Mouse (Mus musculus): ENCODE measurements around the gene Dph1. TPM values are rescaled to one million over a fixed set of nuclear protein-coding genes. Genes with fewer than 3 reads are reported as not detected.

The Dph1 gene
- polyA plus RNA-seq, 1 experiment from 2014 or later = 17.3 TPM

GRCm38 (mm10) chr11:75166861-75167642 is 24.0 kb downstream of the Dph1 start:
- Histone ChIP-seq H3K4me2 (peak overlapping the region; percentile 24), H3K9me3 (ENCODE audit: control insufficient read depth, low read length) (no peaks in the 10 kb centered on the region), H3K4me3 (ENCODE audit: low read depth, low read length) (peak overlapping the region; percentile 15), H3K27me3 (ENCODE audit: control insufficient read depth, insufficient read depth, low read length) (peaks cover 85% of the 10 kb centered on the region), H3K27ac (ENCODE audit: low read depth, low read length) (no peak overlapping the region), H3K36me3 (ENCODE audit: control insufficient read depth, insufficient read depth, low read length) (no peaks in the 10 kb centered on the region), H3K4me1 (ENCODE audit: control insufficient read depth, insufficient read depth, low read length) (peaks cover 35% of the 10 kb centered on the region), H3K9ac (ENCODE audit: low read length) (no peak overlapping the region)
- ATAC-seq (ENCODE audit: low FRiP score) = no peak
- WGBS = 1% methylated on average over 64 of the region's 68 CpGs
- DNase-seq (ENCODE audit: low spot score, missing footprints) = peak; percentile 93

GRCm38 (mm10) chr11:75166193-75166842 is 24.7 kb downstream of the Dph1 start:
- Histone ChIP-seq H3K27ac (ENCODE audit: low read depth, low read length) (no peak overlapping the region), H3K36me3 (ENCODE audit: control insufficient read depth, insufficient read depth, low read length) (no peaks in the 10 kb centered on the region), H3K9ac (ENCODE audit: low read length) (no peak overlapping the region), H3K27me3 (ENCODE audit: control insufficient read depth, insufficient read depth, low read length) (peaks cover 78% of the 10 kb centered on the region), H3K4me1 (ENCODE audit: control insufficient read depth, insufficient read depth, low read length) (peaks cover 32% of the 10 kb centered on the region), H3K9me3 (ENCODE audit: control insufficient read depth, low read length) (no peaks in the 10 kb centered on the region), H3K4me2 (peak overlapping the region; percentile 24), H3K4me3 (ENCODE audit: low read depth, low read length) (peak overlapping the region; percentile 15)
- no peak for DNase-seq (ENCODE audit: low spot score, missing footprints)
- 2% methylated on average over 55 of the region's 55 CpGs for WGBS
- ATAC-seq (ENCODE audit: low FRiP score) = no peak

GRCm38 (mm10) chr11:75165441-75166192 is 25.4 kb downstream of the Dph1 start:
- Histone ChIP-seq H3K36me3 (ENCODE audit: control insufficient read depth, insufficient read depth, low read length) (no peaks in the 10 kb centered on the region), H3K4me3 (ENCODE audit: low read depth, low read length) (peak overlapping the region; percentile 3; the same call in 1 of the 2 replicates), H3K4me1 (ENCODE audit: control insufficient read depth, insufficient read depth, low read length) (peaks cover 32% of the 10 kb centered on the region), H3K4me2 (no peak overlapping the region), H3K27ac (ENCODE audit: low read depth, low read length) (no peak overlapping the region), H3K27me3 (ENCODE audit: control insufficient read depth, insufficient read depth, low read length) (peaks cover 71% of the 10 kb centered on the region), H3K9ac (ENCODE audit: low read length) (no peak overlapping the region), H3K9me3 (ENCODE audit: control insufficient read depth, low read length) (no peaks in the 10 kb centered on the region)
- ATAC-seq (ENCODE audit: low FRiP score) (no peak), DNase-seq (ENCODE audit: low spot score, missing footprints) (peak; percentile 91)
- 3% methylated on average over 54 of the region's 54 CpGs for WGBS

- peaks cover 62% of the 10 kb centered on the region for H3K27me3 ChIP-seq (ENCODE audit: control insufficient read depth, insufficient read depth, low read length)
- H3K4me2 ChIP-seq = no peak overlapping the region
- peaks cover 24% of the 10 kb centered on the region for H3K4me1 ChIP-seq (ENCODE audit: control insufficient read depth, insufficient read depth, low read length)
- H3K4me3 ChIP-seq (ENCODE audit: low read depth, low read length) = no peak overlapping the region
- DNase-seq (ENCODE audit: low spot score, missing footprints) (peak; percentile 84), ATAC-seq (ENCODE audit: low FRiP score) (no peak)
- WGBS = 14% methylated on average over 15 of the region's 15 CpGs
- no peak overlapping the region for H3K27ac ChIP-seq (ENCODE audit: low read depth, low read length)
- H3K9me3 ChIP-seq (ENCODE audit: control insufficient read depth, low read length) = no peaks in the 10 kb centered on the region
- no peaks in the 10 kb centered on the region; the same call in 1 of the 2 replicates for H3K36me3 ChIP-seq (ENCODE audit: control insufficient read depth, insufficient read depth, low read length)
- no peak overlapping the region for H3K9ac ChIP-seq (ENCODE audit: low read length)
Observed at GRCm38 (mm10) chr11:75164750-75165149, 26.3 kb downstream of the Dph1 start.

- 85% methylated on average over 2 of the region's 2 CpGs for WGBS
- no peaks in the 10 kb centered on the region; the same call in 1 of the 2 replicates for H3K36me3 ChIP-seq (ENCODE audit: control insufficient read depth, insufficient read depth, low read length)
- H3K27me3 ChIP-seq (ENCODE audit: control insufficient read depth, insufficient read depth, low read length) = peaks cover 55% of the 10 kb centered on the region
- no peak overlapping the region for H3K27ac ChIP-seq (ENCODE audit: low read depth, low read length)
- H3K9me3 ChIP-seq (ENCODE audit: control insufficient read depth, low read length) = no peaks in the 10 kb centered on the region
- ATAC-seq (ENCODE audit: low FRiP score) = no peak
- H3K4me2 ChIP-seq = no peak overlapping the region
- H3K4me1 ChIP-seq (ENCODE audit: control insufficient read depth, insufficient read depth, low read length) = peaks cover 22% of the 10 kb centered on the region
- H3K9ac ChIP-seq (ENCODE audit: low read length) = no peak overlapping the region
- H3K4me3 ChIP-seq (ENCODE audit: low read depth, low read length) = no peak overlapping the region
- DNase-seq (ENCODE audit: low spot score, missing footprints) = peak; percentile 80
Observed at GRCm38 (mm10) chr11:75164051-75164450, 27.0 kb downstream of the Dph1 start.

- WGBS = 89% methylated on average over 6 of the region's 6 CpGs
Observed at GRCm38 (mm10) chr11:75163379-75163778, 27.7 kb downstream of the Dph1 start.

GRCm38 (mm10) chr11:75162591-75163080 is 28.4 kb downstream of the Dph1 start:
- Histone ChIP-seq H3K27ac (ENCODE audit: low read depth, low read length) (no peak overlapping the region), H3K4me2 (no peak overlapping the region), H3K9ac (ENCODE audit: low read length) (no peak overlapping the region), H3K27me3 (ENCODE audit: control insufficient read depth, insufficient read depth, low read length) (peaks cover 41% of the 10 kb centered on the region), H3K36me3 (ENCODE audit: control insufficient read depth, insufficient read depth, low read length) (no peaks in the 10 kb centered on the region; the same call in 1 of the 2 replicates), H3K4me3 (ENCODE audit: low read depth, low read length) (no peak overlapping the region), H3K9me3 (ENCODE audit: control insufficient read depth, low read length) (no peaks in the 10 kb centered on the region), H3K4me1 (ENCODE audit: control insufficient read depth, insufficient read depth, low read length) (peaks cover 9% of the 10 kb centered on the region)
- ATAC-seq (ENCODE audit: low FRiP score) (no peak), DNase-seq (ENCODE audit: low spot score, missing footprints) (peak; percentile 78)
- WGBS = 92% methylated on average over 12 of the region's 12 CpGs

More at GRCm38 (mm10) chr11:75163379-75163778, 27.7 kb downstream of the Dph1 start:
- Histone ChIP-seq H3K27me3 (ENCODE audit: control insufficient read depth, insufficient read depth, low read length) (peaks cover 48% of the 10 kb centered on the region), H3K4me2 (no peak overlapping the region), H3K27ac (ENCODE audit: low read depth, low read length) (no peak overlapping the region), H3K4me1 (ENCODE audit: control insufficient read depth, insufficient read depth, low read length) (peaks cover 16% of the 10 kb centered on the region), H3K36me3 (ENCODE audit: control insufficient read depth, insufficient read depth, low read length) (no peaks in the 10 kb centered on the region; the same call in 1 of the 2 replicates), H3K9ac (ENCODE audit: low read length) (no peak overlapping the region), H3K9me3 (ENCODE audit: control insufficient read depth, low read length) (no peaks in the 10 kb centered on the region), H3K4me3 (ENCODE audit: low read depth, low read length) (no peak overlapping the region)
- ATAC-seq (ENCODE audit: low FRiP score) (no peak), DNase-seq (ENCODE audit: low spot score, missing footprints) (peak; percentile 71)

- no peaks in the 10 kb centered on the region for H3K9me3 ChIP-seq (ENCODE audit: control insufficient read depth, low read length)
- ATAC-seq (ENCODE audit: low FRiP score) = no peak
- H3K4me2 ChIP-seq = no peak overlapping the region
- H3K4me1 ChIP-seq (ENCODE audit: control insufficient read depth, insufficient read depth, low read length) = peaks cover 2% of the 10 kb centered on the region; the same call in 1 of the 2 replicates
- 74% methylated on average over 4 of the region's 4 CpGs for WGBS
- H3K27me3 ChIP-seq (ENCODE audit: control insufficient read depth, insufficient read depth, low read length) = peaks cover 30% of the 10 kb centered on the region
- H3K27ac ChIP-seq (ENCODE audit: low read depth, low read length) = no peak overlapping the region
- no peak overlapping the region for H3K4me3 ChIP-seq (ENCODE audit: low read depth, low read length)
- H3K9ac ChIP-seq (ENCODE audit: low read length) = no peak overlapping the region
- peak; percentile 82 for DNase-seq (ENCODE audit: low spot score, missing footprints)
- H3K36me3 ChIP-seq (ENCODE audit: control insufficient read depth, insufficient read depth, low read length) = no peaks in the 10 kb centered on the region; the same call in 1 of the 2 replicates
Observed at GRCm38 (mm10) chr11:75161417-75162008, 29.5 kb downstream of the Dph1 start.
